Mouse (Mus musculus) neural tube, embryonic 13.5 days (tissue): Measurements from ENCODE around the gene Tcf7l1. TPM values are rescaled to one million over a fixed set of nuclear protein-coding genes. Genes with fewer than 3 reads are reported as not detected.

Experiments
- ATAC-seq: fragments of 200-750 bp; cut with Nextera tagmentation; 2 replicates; pipeline ENCODE4 v1.8.0; 2017; ENCODE audit warnings: low read depth, mild to moderate bottlenecking, moderate TSS enrichment, moderate library complexity
- H3K27ac ChIP-seq: fragments of 300-500 bp; sonication (generic); replicated peaks from 2 replicates; pipeline ENCODE4 v1.5.1; 2015; ENCODE audit warnings: moderate library complexity, mild to moderate bottlenecking, inconsistent platforms
- H3K27me3 ChIP-seq: fragments of 300-500 bp; sonication (generic); 2 replicates; pipeline ENCODE4 v1.6.1; 2015; ENCODE audit warnings: mild to moderate bottlenecking, inconsistent platforms
- H3K36me3 ChIP-seq: fragments of 300-500 bp; sonication (generic); 2 replicates; pipeline ENCODE4 v1.6.1; 2015; ENCODE audit warnings: mild to moderate bottlenecking, inconsistent platforms
- H3K4me1 ChIP-seq: fragments of 300-500 bp; sonication (generic); replicated peaks from 2 replicates; pipeline ENCODE4 v1.6.1; 2015; ENCODE audit warnings: inconsistent platforms
- H3K4me2 ChIP-seq: fragments of 300-500 bp; sonication (generic); 2 replicates; pipeline ENCODE4 v1.6.1; 2015; ENCODE audit warnings: inconsistent platforms, mild to moderate bottlenecking, moderate library complexity
- H3K4me3 ChIP-seq: fragments of 300-500 bp; sonication (generic); 2 replicates; pipeline ENCODE4 v1.5.1; 2015; ENCODE audit warnings: mild to moderate bottlenecking, inconsistent platforms
- H3K9ac ChIP-seq: fragments of 300-500 bp; sonication (generic); 2 replicates; pipeline ENCODE4 v1.6.1; 2015; ENCODE audit warnings: moderate library complexity, mild to moderate bottlenecking, inconsistent platforms
- H3K9me3 ChIP-seq: fragments of 300-500 bp; sonication (generic); 2 replicates; pipeline ENCODE4 v1.6.1; 2016; ENCODE audit warnings: inconsistent platforms
- WGBS: fragments of 180-500 bp; shearing (Covaris S2); methylation state at CpG from one replicate; pipeline ENCODE4 v1.1.7; 2015; 5-methylcytosine and 5-hydroxymethylcytosine counted together
- polyA plus RNA-seq: library from polyadenylated mRNA; unstranded; fragments of >200 nt; fragmentation: Nextera tagmentation; extraction: Ambion mirVana; gene quantifications from 2 replicates; pipeline ENCODE4 v1.2.1, GENCODE M21; 2015

Gene Tcf7l1
- polyA plus RNA-seq, 1 experiment from 2014 or later, result 11.8 TPM

GRCm38 (mm10) chr6:72690595-72690994 is 98.5 kb downstream of the Tcf7l1 start:
- 74% methylated on average over 10 of the region's 10 CpGs for WGBS
- Histone ChIP-seq H3K4me2 (no peak overlapping the region), H3K27me3 (peaks cover 8% of the 10 kb centered on the region; the same call in 1 of the 2 replicates), H3K4me3 (no peak overlapping the region), H3K4me1 (peaks cover 38% of the 10 kb centered on the region), H3K9me3 (no peaks in the 10 kb centered on the region), H3K27ac (no peak overlapping the region), H3K9ac (no peak overlapping the region), H3K36me3 (no peaks in the 10 kb centered on the region)
- ATAC-seq, result no peak

GRCm38 (mm10) chr6:72690001-72690400 is 99.1 kb downstream of the Tcf7l1 start:
- peaks cover 38% of the 10 kb centered on the region for H3K4me1 ChIP-seq
- no peak overlapping the region for H3K4me3 ChIP-seq
- no peak overlapping the region for H3K4me2 ChIP-seq
- no peaks in the 10 kb centered on the region for H3K36me3 ChIP-seq
- H3K27ac ChIP-seq, result no peak overlapping the region
- 78% methylated on average over 8 of the region's 8 CpGs for WGBS
- peaks cover 6% of the 10 kb centered on the region; the same call in 1 of the 2 replicates for H3K27me3 ChIP-seq
- no peak for ATAC-seq
- H3K9me3 ChIP-seq, result no peaks in the 10 kb centered on the region
- no peak overlapping the region for H3K9ac ChIP-seq

- Histone ChIP-seq H3K4me2 (no peak overlapping the region), H3K36me3 (no peaks in the 10 kb centered on the region), H3K4me1 (peaks cover 35% of the 10 kb centered on the region), H3K4me3 (no peak overlapping the region), H3K9me3 (no peaks in the 10 kb centered on the region), H3K27ac (no peak overlapping the region), H3K9ac (no peak overlapping the region), H3K27me3 (no peaks in the 10 kb centered on the region)
- WGBS, result 88% methylated on average over 5 of the region's 5 CpGs
- ATAC-seq, result no peak
These were observed 100.0 kb downstream of the Tcf7l1 start for GRCm38 (mm10) chr6:72689046-72689445.

GRCm38 (mm10) chr6:72685165-72685564 is 103.9 kb downstream of the Tcf7l1 start:
- H3K36me3 ChIP-seq, result no peaks in the 10 kb centered on the region
- no peak overlapping the region for H3K27ac ChIP-seq
- no peak for ATAC-seq
- H3K9me3 ChIP-seq, result no peaks in the 10 kb centered on the region
- no peak overlapping the region for H3K9ac ChIP-seq
- WGBS, result 70% methylated on average over 9 of the region's 9 CpGs
- H3K4me3 ChIP-seq, result no peak overlapping the region
- H3K4me1 ChIP-seq, result peaks cover 34% of the 10 kb centered on the region
- peaks cover 9% of the 10 kb centered on the region for H3K27me3 ChIP-seq
- H3K4me2 ChIP-seq, result no peak overlapping the region

- no peak overlapping the region for H3K27ac ChIP-seq
- peaks cover 17% of the 10 kb centered on the region for H3K27me3 ChIP-seq
- peaks cover 31% of the 10 kb centered on the region for H3K4me1 ChIP-seq
- 84% methylated on average over 4 of the region's 4 CpGs for WGBS
- no peak overlapping the region for H3K9ac ChIP-seq
- H3K36me3 ChIP-seq, result no peaks in the 10 kb centered on the region
- H3K4me3 ChIP-seq, result no peak overlapping the region
- no peaks in the 10 kb centered on the region for H3K9me3 ChIP-seq
- no peak overlapping the region for H3K4me2 ChIP-seq
- ATAC-seq, result no peak
These were observed 104.7 kb downstream of the Tcf7l1 start for GRCm38 (mm10) chr6:72684260-72684805.

- Histone ChIP-seq H3K4me1 (peaks cover 49% of the 10 kb centered on the region), H3K27ac (no peak overlapping the region), H3K9me3 (no peaks in the 10 kb centered on the region), H3K4me3 (no peak overlapping the region), H3K4me2 (no peak overlapping the region), H3K27me3 (peaks cover 17% of the 10 kb centered on the region), H3K9ac (no peak overlapping the region), H3K36me3 (no peaks in the 10 kb centered on the region)
- WGBS, result 33% methylated on average over 4 of the region's 4 CpGs
- no peak for ATAC-seq
These were observed 106.8 kb downstream of the Tcf7l1 start for GRCm38 (mm10) chr6:72682238-72682637.

GRCm38 (mm10) chr6:72680936-72681335 is 108.1 kb downstream of the Tcf7l1 start:
- no peak overlapping the region for H3K4me3 ChIP-seq
- no peaks in the 10 kb centered on the region for H3K36me3 ChIP-seq
- H3K9me3 ChIP-seq, result no peaks in the 10 kb centered on the region
- no peak for ATAC-seq
- peaks cover 18% of the 10 kb centered on the region for H3K27me3 ChIP-seq
- H3K27ac ChIP-seq, result no peak overlapping the region
- H3K4me2 ChIP-seq, result no peak overlapping the region
- H3K9ac ChIP-seq, result no peak overlapping the region
- WGBS, result 93% methylated on average over 9 of the region's 9 CpGs
- H3K4me1 ChIP-seq, result peaks cover 58% of the 10 kb centered on the region

GRCm38 (mm10) chr6:72678631-72679030 is 110.4 kb downstream of the Tcf7l1 start:
- H3K9ac ChIP-seq, result no peak overlapping the region
- peak; percentile 20; the same call in 1 of the 2 replicates for ATAC-seq
- no peak overlapping the region for H3K4me2 ChIP-seq
- H3K4me3 ChIP-seq, result no peak overlapping the region
- H3K27me3 ChIP-seq, result peaks cover 21% of the 10 kb centered on the region
- H3K4me1 ChIP-seq, result peaks cover 53% of the 10 kb centered on the region
- H3K9me3 ChIP-seq, result no peaks in the 10 kb centered on the region
- H3K36me3 ChIP-seq, result no peaks in the 10 kb centered on the region
- WGBS, result 21% methylated on average over 9 of the region's 9 CpGs
- H3K27ac ChIP-seq, result peak overlapping the region; percentile 67; the same call in 1 of the 2 replicates

GRCm38 (mm10) chr6:72677510-72678220 is 111.4 kb downstream of the Tcf7l1 start:
- peak overlapping the region; percentile 67 for H3K27ac ChIP-seq

GRCm38 (mm10) chr6:72677079-72677478 is 112.0 kb downstream of the Tcf7l1 start:
- no peaks in the 10 kb centered on the region for H3K9me3 ChIP-seq
- 7% methylated on average over 10 of the region's 10 CpGs for WGBS
- peaks cover 22% of the 10 kb centered on the region for H3K27me3 ChIP-seq
- H3K27ac ChIP-seq, result peak overlapping the region; percentile 67
- no peaks in the 10 kb centered on the region for H3K36me3 ChIP-seq
- H3K4me2 ChIP-seq, result peak overlapping the region; percentile 51
- peak; percentile 24; the same call in 1 of the 2 replicates for ATAC-seq
- peak overlapping the region; percentile 59 for H3K9ac ChIP-seq
- peak overlapping the region; percentile 20 for H3K4me3 ChIP-seq
- H3K4me1 ChIP-seq, result peaks cover 49% of the 10 kb centered on the region

More at GRCm38 (mm10) chr6:72677510-72678220, 111.4 kb downstream of the Tcf7l1 start:
- Histone ChIP-seq H3K36me3 (no peaks in the 10 kb centered on the region), H3K4me1 (peaks cover 52% of the 10 kb centered on the region), H3K9me3 (no peaks in the 10 kb centered on the region), H3K27me3 (peaks cover 22% of the 10 kb centered on the region), H3K4me2 (peak overlapping the region; percentile 51), H3K9ac (peak overlapping the region; percentile 59), H3K4me3 (peak overlapping the region; percentile 20)
- peak; percentile 64 for ATAC-seq
- 10% methylated on average over 11 of the region's 11 CpGs for WGBS

GRCm38 (mm10) chr6:72676376-72676775 is 112.7 kb downstream of the Tcf7l1 start:
- no peak overlapping the region for H3K4me2 ChIP-seq
- ATAC-seq, result no peak
- H3K9me3 ChIP-seq, result no peaks in the 10 kb centered on the region
- no peak overlapping the region for H3K4me3 ChIP-seq
- H3K27ac ChIP-seq, result no peak overlapping the region
- H3K27me3 ChIP-seq, result peaks cover 20% of the 10 kb centered on the region
- 28% methylated on average over 2 of the region's 2 CpGs for WGBS
- no peaks in the 10 kb centered on the region for H3K36me3 ChIP-seq
- H3K4me1 ChIP-seq, result peaks cover 42% of the 10 kb centered on the region
- H3K9ac ChIP-seq, result no peak overlapping the region

- ATAC-seq, result no peak
- H3K4me1 ChIP-seq, result peaks cover 38% of the 10 kb centered on the region
- no peaks in the 10 kb centered on the region for H3K9me3 ChIP-seq
- no peak overlapping the region for H3K9ac ChIP-seq
- H3K27ac ChIP-seq, result no peak overlapping the region
- H3K27me3 ChIP-seq, result peaks cover 18% of the 10 kb centered on the region
- H3K4me2 ChIP-seq, result no peak overlapping the region
- H3K36me3 ChIP-seq, result no peaks in the 10 kb centered on the region
- no peak overlapping the region for H3K4me3 ChIP-seq
These were observed 115.3 kb downstream of the Tcf7l1 start for GRCm38 (mm10) chr6:72673751-72674150.
